Mouse (Mus musculus): Measurements from ENCODE around the gene Fgd2.
A peak's percentile ranks its signal among the peaks of the same experiment; 100 is the strongest.
"Not testable (repeated sequence)": the region's sequence is repeated elsewhere in the genome, so short reads cannot be mapped to it uniquely, and the experiment has no call there.

The Fgd2 gene

GRCm38 (mm10) chr17:29336266-29336990, 24.3 kb upstream of the Fgd2 start:
- no peak for DNase-seq (ENCODE audit: low spot score)

DNA sequence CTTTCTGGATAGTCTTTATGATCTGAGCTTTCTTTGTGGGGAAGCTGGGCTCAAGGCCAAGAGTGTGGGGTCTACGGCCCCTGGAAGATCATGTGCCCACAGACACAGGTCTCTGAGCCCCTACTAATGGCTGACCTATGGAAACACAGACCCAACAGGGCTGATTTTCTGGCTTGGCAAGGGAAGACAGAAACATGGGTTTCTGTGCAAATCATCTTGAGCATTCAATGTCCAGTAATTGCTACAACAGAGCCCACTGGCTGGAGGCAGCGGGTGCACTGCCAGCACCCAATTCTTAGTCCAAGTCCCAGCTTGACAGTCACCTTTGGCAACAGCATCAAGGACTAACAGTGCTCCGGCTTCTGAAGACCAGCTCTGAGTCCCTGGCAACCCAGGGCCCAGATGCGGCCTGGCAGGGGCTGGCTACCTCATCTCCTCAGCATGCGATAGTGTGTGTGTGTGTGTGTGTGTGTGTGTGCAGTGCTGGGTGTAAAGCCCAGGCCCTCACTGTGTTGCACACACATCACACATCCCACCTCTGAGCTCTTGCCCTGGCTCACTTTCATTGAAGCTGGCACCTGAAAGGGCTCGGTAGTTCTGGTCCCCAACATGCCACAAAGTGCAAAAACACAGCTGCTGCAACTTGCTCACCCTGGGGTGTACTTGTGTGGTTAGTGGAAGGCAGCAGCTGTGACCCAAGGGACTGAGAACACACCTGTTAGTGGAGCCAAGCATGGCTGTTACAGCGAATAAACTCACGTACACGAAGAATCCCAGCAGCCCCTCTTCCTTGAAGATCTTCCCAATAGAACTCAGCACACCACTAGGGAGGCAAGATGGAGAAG, 22.5 kb upstream of the Fgd2 start:
- DNase-seq (ENCODE audit: low spot score) = no peak

DNA sequence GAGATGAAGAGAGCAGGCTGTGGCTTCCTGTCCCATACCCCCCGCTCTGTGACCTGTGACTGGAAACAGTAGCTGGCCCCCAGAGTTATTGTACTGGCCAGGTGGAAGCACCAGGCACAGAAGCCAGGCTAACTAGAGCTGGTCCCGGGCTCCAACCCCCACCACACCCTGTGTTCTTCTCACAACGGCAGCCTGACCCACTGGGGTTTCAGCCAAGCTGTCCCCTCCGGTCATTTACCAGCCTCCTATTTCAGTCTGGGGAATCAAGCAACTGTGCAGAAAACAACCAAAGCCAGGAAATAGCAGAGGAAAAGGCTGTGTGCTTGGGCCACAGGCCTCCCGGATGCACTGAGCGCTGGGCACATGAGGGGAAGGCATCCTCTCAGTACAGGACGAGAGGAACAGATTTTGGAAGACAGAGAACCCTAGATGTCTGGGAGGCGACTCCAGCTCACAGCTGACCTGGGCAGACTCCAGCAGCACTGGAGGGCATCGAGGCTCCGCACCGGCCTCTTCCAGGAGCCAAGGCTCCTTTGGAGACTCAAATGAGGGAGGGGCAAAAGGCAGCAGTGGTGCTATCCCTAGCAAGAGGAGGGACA, 21.4 kb upstream of the Fgd2 start:
- no peak for DNase-seq (ENCODE audit: low spot score)

DNA sequence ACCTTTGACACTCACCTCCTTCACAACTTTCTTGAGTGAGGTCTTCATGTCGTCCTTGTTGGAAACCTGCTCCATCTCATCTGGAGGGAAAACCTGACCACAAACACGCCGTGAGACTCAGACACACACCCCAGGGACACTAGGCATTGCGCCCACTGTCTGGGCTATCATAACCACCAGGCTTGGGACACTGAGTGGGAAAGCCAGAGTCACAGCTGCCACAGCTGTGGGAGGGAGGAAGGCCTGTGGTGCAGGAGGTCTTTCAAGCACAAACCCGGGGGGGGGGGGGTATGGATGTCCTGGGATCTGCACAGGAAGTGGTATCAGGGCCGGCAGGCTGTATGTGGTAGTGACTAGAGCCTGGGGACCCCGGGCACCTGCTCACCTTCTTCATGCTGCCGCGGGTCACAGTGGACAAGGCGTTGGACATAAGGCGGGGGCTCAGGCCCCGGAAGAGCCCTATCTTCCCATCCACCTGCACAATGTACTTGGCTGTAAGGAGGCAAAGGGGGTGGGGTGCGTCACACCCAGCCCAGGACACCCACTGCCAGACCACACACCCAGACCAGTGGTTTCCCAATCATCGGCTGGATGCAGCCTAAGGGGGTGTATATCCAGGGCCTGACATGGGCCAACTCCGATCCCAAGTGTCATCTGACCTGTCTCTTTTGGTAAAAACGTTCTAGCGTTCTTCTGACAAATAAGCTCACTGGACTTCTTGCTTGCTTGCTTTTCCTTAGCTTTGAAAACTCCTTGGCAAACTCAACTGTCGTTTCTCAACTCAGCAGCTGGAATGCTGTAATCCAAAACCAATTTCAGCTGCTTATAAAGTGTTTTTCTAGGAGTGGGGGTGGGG, 20.1 kb upstream of the Fgd2 start:
- DNase-seq (ENCODE audit: low spot score) = no peak

- peak; percentile 61 for DNase-seq (ENCODE audit: low spot score)
These were observed 19.1 kb upstream of the Fgd2 start for GRCm38 (mm10) chr17:29341591-29342003.

DNA sequence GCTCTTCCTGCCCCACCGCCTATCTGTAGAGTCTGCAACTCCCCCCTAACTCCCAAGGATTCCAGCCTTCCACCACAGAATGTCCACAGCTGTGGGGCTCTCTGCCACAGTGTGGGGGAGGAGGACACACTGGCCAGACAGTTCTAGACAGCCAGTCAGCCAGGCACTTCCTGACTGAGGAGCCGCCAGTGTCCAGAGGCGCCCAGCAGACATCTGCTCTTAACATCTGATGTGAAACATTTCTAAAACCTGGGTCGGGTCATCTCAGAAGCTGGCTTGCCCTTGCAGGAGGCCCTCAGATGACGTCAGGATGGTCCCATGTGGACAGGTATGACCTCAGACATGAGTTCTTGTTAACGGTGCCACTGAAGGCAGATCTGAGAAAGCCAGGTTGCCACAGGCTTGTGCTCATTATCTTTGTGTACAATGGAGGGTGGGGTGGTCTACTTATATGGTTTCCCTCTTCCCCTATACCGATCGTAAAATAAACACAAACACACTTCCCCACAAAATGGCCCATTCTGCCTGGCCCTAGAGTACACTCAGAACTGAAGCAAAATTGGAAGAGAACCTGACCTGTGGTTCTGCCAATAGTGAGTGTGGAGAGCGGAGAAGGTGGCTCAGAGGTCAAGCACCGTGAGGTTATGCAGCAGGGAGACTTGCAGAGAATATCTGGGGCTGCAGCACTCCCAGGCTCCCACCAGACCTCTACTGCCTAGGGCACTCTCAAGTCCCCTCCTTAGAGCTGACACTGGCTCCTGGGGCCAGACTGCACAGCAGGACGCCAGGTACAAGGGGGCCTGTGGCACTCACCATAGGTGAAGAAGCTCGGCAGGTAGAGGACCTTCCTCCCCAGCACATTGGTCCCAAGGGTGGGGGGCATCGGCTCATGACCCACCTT, 18.5 kb upstream of the Fgd2 start:
- no peak for DNase-seq (ENCODE audit: low spot score)

DNA sequence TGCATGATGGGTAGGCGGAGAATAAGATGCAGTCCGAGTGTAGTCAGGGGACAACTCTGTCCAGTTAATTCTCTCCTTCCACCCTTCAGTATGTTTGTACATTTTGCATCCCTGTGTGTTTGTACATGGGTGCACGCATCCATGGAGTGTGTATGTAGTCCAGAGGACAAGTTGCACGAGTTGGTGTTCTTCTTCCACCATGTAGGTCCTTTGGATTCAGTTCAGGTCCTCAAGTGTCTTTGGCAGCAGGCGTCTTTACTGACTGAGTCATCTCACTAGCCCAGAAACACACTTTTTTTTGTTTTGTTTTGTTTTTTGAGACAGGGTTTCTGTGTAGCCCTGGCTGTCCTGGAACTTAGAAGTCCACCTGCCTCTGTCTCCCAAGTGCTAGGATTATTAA, 17.5 kb upstream of the Fgd2 start:
- no peak for DNase-seq (ENCODE audit: low spot score)

DNA sequence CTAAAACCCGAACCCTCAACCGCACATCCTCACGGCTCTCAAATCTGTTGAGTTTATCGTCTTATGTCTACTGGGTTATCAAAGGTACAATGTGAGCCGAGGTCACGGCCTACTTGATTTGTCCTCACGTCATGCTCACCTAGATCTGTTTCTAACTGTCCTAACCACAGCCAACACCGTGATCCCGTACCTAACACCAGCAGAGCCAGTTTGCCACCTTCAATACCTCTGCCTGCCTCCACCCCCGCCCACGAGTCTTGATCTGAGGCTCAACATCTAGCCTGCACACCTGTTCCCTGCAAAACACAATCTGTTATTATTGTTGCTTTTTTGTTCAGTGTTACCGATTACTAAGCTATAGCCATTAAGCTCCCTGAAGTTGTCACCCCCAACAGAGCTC, 15.4 kb upstream of the Fgd2 start:
- no peak for DNase-seq (ENCODE audit: low spot score)

- no peak for DNase-seq (ENCODE audit: low spot score)
These were observed 14.1 kb upstream of the Fgd2 start for GRCm38 (mm10) chr17:29346496-29347125.

DNA sequence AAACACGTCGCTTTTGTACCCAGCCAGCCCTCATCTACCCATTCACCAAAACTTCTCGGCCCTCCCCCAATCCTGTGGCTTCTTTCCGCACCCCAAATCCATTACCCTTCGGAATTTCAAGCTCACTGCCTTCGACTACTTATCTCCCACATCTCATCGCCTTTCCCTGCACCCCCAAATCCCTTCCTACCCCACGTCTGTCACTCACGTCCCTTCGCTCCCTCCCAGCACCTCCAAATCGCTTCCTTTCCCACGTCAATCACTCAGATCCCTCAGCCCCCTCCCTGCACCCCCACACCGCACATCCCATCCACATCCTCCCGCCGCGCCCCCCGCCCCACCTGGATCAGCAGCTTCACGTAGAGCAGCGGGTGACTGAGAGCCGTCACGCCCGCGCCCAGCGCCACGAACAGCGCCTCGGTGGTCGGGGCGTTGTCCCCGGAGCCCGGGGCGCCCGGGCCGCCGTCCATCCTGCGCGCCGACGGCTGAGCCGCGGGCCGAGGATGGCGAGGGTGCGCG, 13.5 kb upstream of the Fgd2 start:
- no peak for DNase-seq (ENCODE audit: low spot score)

- DNase-seq (ENCODE audit: low spot score) = peak; percentile 95
These were observed 13.0 kb upstream of the Fgd2 start, which contains the start of gene Mtch1 for GRCm38 (mm10) chr17:29347645-29348256. TSS of gene Mtch1 (minus strand) at chr17:29347934.

- no peak for DNase-seq (ENCODE audit: low spot score)
These were observed 11.7 kb upstream of the Fgd2 start for GRCm38 (mm10) chr17:29348996-29349395.

DNA sequence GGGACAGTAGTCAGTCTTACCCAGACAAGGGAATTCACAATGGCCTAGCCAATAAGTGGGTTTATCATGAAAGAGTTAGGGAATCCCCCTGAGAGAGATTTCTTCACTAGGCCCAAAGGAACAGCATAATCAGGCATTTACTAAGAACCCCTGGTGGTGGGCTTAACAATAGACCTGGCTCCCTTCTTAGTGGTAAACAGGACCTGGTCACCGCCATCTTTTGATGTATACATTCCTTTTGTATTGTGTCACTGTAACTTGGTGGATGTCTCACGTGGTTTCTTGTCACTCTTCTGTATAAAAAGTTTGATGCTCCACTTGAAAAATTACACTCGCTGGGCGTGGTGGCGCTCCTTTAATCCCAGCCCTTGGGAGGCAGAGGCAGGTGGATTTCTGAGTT, 9.7 kb upstream of the Fgd2 start:
- not testable (repeated sequence) for DNase-seq (ENCODE audit: low spot score)

DNA sequence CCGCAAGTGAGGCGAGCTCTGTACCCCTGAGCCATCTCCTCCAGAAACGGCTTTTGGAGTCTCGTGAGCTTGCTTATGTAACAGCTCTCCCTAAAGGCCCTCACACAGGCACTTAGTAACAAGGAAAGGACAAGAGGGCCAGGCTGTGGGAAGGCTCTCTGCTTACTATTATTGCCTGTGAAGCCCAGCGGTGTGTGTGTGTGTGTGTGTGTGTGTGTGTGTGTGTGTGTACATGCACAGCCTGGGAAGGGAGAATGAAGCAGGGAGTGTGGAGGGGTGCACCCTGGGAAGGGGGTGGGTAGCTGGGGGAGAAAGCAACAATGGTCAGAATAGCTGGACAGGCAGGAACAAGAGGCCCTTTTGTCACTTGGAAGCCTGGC, 5.3 kb upstream of the Fgd2 start:
- DNase-seq (ENCODE audit: low spot score) = no peak

GRCm38 (mm10) chr17:29355841-29356478, 4.8 kb upstream of the Fgd2 start:
- DNase-seq (ENCODE audit: low spot score) = no peak

- DNase-seq (ENCODE audit: low spot score) = no peak
These were observed 4.2 kb upstream of the Fgd2 start for GRCm38 (mm10) chr17:29356479-29356856.

DNA sequence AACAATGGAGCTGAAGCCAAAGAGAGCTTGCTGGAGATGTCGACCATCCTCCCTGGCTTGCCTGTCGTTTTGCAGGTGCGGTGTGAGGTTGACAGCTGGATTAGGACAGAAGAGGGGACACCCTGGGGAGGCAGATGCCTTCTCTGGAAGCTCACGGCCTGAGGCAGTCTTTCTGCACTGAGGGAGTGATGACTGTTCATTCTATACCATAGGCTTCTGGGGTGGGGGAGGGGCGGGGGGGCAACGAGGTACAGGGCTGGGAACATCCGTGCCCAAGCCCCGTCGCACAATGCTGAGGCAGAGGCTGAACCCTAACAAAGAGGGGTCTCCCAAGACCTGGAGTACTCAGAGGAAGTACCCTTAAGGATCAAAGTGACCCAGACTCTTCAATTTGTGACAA, 3.8 kb upstream of the Fgd2 start:
- no peak for DNase-seq (ENCODE audit: low spot score)

DNA sequence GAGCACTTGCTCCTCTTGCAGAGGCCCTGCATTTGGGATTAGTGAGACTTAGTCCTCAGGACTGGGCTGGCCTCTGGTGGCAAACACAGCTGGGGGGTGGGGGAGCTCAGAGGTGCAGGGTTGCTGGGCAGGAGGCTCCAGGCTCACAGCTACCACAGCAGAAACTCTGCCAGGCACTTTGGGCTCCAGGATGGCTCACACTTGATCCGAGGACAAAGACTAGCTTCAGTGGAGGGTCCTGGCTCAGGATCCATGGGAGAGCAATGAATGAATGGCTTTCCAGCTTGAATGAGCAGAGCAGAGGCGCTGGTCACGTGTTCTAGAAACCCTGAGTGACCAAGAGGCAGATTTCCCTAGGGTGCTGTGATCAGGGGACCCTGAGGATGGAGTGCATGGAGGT, 1.8 kb upstream of the Fgd2 start:
- DNase-seq (ENCODE audit: low spot score) = no peak

GRCm38 (mm10) chr17:29361982-29362691, 1.4 kb downstream of the Fgd2 start:
- peak; percentile 8 for DNase-seq (ENCODE audit: low spot score)

All from T-cell, adult 2 months (primary cell).